Mouse (Mus musculus) v-Abl transformed pro-B cells (cell line): Measurements from ENCODE around the gene Kcnd2.
"Not testable (repeated sequence)": the region's sequence is repeated elsewhere in the genome, so short reads cannot be mapped to it uniquely, and the experiment has no call there.

ENCODE experiments used
- in situ Hi-C, 2 experiments: fragments of 400-800 bp; cut with MboI; formaldehyde crosslinking; loops; one replicate each; pipeline ENCODE4 v1.15.1; 2025; ENCODE audit not compliant: unreplicated experiment in 2 of 2

The Kcnd2 gene

DNA sequence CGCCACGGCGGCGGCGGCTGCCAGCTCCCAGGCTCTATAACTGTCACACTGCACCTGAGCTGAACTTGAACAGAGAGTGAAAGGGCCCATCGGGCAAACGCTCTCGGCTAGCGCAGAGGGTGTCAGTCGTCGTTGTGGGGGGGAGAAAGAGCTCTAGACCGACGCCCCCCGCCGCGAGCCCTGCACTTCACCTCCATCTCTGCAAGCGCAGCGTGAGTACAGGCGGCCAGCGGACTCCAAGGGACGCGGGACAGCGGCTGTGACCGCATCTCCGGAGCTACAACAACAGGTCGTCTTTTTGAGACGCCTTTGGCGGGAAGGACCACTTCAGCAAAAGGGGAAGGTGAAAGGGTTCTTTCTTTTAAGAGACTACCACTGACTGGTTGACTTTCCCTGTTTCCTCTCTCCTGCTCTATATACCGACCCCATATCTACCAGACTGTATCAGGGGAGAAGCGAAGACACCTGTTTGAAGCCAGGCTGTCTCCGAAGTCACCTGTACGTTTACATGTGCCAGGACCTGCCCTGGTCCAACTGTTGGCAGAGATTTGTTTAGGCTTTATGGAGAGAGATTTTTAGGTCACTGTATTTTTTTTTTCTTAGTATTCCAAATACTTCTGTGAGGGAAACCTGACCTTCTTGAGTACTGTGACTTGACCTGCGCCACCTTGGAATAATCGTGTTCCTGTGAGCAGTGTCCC, at the start of gene Kcnd2:
Gene Kcnd2, plus strand, starts transcription at position 13 of the 701 bp plus-strand sequence.
- in situ Hi-C loops, result no loop called here

- in situ Hi-C loops, result no loop called here
Measured at GRCm38 (mm10) chr6:21166611-21167010, 48.7 kb upstream of the Kcnd2 start.

DNA sequence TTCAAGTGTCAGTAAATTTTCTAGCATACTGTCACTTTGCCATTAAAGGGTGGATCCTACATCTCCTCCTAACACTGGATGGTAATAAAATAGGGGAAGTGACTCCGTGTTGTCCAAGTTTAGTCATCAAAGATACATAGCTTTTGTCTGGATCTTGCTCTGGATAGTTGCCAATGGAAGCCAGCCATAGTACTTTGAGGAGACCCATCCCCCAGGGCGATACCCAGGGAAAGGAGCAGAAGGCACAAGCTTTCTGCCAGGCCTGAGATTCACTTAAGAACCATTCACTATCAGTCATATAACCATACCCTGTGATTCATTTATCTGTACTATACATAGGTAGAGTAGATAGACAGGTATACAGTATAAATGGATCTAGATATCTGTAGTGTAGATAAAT, 20.0 kb upstream of the Kcnd2 start:
- in situ Hi-C loops, result no loop called here

DNA sequence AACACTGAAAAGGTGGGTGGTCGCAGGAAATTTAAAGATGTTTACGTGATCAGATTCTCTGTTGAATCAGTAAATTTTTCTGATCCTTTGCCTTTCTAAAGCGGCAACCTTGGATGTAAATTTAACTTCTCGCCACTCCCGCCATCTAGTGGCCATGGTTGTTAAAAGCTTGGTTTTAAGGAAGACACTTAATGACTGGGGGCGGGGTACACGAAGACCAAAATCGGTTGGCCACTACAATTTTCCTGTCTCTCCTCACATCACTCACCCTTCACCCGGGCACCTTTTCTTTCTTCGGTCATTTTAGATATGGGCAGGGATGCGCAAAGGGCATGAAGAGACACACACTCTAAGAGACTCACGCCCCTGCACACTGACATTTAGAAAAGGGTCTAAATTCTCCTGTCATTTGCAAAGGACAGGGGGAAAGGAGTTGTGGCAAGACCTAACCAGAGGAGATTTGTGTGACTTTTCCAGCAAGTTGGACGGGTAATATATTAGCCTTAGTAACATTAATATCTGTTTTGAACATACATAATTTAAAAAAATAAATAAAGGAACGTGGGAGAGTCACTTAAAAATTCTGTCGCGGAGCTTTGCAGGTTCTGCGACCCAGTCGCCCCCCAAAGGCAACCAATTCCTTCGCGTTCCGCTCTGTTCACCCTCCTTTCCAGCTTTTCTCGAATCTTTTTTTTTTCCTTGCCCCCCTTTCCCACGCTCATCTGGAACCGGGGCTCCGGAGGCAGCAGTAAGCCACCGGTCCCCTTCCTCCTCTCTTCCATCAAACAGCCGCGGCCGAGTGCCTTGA, 1.2 kb upstream of the Kcnd2 start:
- in situ Hi-C loops, result no loop called here

- in situ Hi-C loops, result no loop called here
Measured at GRCm38 (mm10) chr6:21214673-21215490, 421 bp upstream of the Kcnd2 start.

GRCm38 (mm10) chr6:21216206-21217020, 1.1 kb downstream of the Kcnd2 start:
- in situ Hi-C loops, result no loop called here

DNA sequence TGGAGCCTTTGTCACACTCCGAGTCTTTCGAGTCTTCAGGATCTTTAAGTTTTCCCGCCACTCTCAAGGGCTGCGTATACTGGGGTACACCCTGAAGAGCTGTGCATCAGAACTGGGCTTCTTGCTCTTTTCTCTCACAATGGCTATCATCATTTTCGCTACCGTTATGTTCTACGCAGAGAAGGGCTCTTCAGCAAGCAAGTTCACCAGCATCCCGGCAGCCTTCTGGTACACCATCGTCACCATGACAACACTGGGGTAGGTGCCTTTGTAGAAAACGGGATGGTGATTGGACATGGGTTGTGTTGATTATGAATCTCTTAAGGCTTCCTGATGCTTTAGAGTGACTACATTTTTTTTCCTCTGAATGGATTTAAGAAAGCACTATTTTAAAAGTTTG, 1.9 kb downstream of the Kcnd2 start:
- in situ Hi-C loops, result no loop called here

- in situ Hi-C loops, result no loop called here
Measured at GRCm38 (mm10) chr6:21226124-21226523, 10.8 kb downstream of the Kcnd2 start.

DNA sequence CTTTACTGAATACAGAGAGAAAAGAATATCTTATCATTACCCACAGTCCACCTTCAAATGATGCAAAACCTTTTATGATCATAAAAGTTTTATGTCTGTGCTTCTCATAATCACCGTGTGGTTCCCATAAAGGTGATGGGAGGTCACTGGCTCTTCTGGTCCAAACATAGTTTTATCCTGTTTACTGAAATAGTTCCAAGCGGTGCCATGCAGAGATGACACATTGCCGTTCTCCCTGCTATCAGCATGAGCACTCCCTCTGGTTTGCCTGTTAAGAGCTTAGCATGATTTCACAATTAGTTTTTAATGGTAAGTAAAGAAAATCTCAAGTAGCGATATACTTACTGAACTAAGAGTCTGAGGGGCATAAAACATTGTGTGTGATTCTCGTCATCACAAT, 43.7 kb downstream of the Kcnd2 start:
- in situ Hi-C loops, result no loop called here

- in situ Hi-C loops, result no loop called here
Measured at GRCm38 (mm10) chr6:21267897-21268296, 52.6 kb downstream of the Kcnd2 start.

DNA sequence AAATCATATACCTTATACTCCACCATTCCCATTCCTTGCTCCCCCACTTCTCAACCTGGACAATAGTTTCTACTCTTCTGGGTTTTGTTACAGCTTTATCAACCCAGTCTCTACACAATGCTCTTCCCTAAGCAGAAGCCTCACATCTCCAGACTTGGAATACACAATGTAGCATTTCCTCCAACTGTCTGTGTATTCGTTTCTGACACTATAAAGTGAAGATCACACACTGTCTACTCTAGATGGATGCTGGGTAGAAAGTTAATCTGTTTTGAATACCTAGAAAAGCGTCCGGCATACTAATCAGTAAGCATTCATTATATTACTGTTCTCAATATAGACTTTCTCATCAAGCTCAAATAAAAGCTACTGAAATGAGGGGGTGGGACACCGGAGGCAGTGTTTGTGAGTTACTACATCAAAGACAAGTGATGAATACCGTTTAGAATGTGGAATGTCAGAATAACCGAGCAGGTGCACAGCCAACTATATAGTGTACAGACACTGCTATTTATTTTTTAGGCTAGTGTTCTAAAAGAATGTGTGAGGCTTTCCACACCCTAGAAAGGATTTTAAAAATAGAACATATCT, 62.1 kb downstream of the Kcnd2 start:
- in situ Hi-C loops, result no loop called here

- in situ Hi-C loops, result no loop called here
Measured at GRCm38 (mm10) chr6:21304943-21305342, 89.6 kb downstream of the Kcnd2 start.

GRCm38 (mm10) chr6:21310159-21310558, 94.9 kb downstream of the Kcnd2 start:
- in situ Hi-C loops, result no loop called here

- in situ Hi-C loops, result no loop called here
Measured at GRCm38 (mm10) chr6:21321407-21321806, 106.1 kb downstream of the Kcnd2 start.

GRCm38 (mm10) chr6:21322211-21322610, 106.9 kb downstream of the Kcnd2 start:
- in situ Hi-C loops, result no loop called here

GRCm38 (mm10) chr6:21325251-21325650, 109.9 kb downstream of the Kcnd2 start:
- in situ Hi-C loops, result no loop called here

DNA sequence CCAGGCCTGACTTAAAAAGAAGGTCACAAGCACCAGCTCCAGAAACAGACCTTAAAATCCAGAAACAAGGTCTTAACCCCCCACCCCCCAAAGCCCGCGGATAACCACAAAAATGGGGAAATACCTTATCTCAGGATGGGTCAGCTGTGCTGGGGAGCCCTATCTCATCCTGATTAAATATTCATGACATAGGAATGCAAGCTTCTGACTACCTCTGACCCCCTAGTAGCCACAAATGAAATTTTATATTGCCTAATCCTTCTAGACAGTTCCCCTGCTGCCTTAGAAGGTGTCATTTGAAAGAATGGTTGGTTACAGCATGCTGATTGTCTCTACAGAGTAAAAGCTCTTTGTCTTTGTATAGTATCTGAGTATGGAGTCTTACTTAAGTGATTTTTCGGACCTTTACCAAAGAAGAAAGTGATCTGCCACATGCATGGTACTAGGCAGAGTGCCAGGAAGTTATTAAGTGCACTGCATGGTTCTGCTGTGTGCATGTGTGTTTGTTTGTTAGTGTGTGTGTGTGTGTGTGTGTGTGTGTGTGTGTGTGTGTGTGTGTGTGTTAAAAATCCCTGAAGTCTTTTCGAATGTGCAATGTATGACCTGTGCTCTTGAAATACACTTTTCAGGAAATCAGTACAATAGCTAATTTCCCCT, 111.9 kb downstream of the Kcnd2 start:
- in situ Hi-C loops, result no loop called here

DNA sequence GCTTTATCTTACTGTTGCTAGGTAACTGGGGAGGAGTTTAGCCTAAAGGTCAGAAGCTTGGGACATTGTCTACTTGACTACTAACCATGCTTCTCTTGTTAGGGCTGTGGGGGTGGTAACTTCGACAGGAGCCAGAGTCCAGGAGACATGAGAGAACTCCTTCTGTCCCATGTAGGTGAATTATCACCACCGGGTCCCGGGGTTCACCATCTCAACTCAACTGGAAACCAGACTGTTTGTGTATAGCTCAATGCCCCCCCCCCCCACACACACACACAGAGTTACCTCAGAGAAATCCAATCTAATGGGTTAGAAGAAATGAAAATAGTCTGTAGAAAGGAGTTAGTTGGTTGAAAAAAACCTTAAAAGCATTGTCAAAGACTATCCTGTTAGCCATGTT, 170.0 kb downstream of the Kcnd2 start:
- in situ Hi-C loops, result not testable (repeated sequence)

DNA sequence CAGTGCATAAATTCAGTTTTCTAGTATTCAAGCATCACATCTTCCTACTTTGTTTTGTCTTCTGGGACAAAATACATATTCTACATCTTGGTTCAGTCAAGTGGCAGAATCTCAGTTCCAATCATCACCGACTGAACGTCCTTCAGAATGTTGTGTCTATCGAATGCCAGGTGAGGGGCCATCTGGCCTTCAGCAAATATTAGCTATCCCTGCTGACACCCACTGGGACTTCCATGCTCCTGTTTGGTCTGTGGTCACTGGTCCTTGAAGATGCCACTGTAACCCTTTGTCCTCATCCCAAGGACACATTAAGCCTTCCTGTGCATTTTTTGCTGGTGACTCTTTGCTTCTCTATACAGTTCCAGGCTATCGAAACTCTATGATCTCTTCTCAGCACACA, 176.5 kb downstream of the Kcnd2 start:
- in situ Hi-C loops, result no loop called here

DNA sequence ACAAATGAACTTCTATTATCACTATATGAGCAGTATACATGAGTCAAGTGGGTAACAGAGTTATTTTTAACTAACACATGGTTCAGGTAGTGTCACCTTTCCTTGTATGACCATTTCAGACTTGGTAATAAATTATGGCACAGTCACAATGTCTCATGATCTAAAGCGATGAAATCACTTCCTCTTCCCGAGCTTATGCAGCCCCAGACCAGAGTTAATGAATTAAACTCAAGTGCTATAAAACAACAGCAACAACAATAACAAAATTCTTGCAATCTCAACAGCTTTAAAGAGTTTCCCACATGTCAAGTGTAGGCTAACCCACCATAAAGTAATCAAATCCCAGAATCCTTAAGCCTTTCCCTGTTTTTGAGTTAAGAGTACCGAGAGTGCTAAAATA, 198.4 kb downstream of the Kcnd2 start:
- in situ Hi-C loops, result no loop called here
